Mouse (Mus musculus) embryonic facial prominence, embryonic 13.5 days (tissue): Measurements from ENCODE around the gene Grm4. TPM values are rescaled to one million over a fixed set of nuclear protein-coding genes. Genes with fewer than 3 reads are reported as not detected.

Experiments
- ATAC-seq: fragments of 200-750 bp; cut with Nextera tagmentation; 2 replicates; pipeline ENCODE4 v1.8.0; 2017; ENCODE audit warnings: low read depth; ENCODE audit not compliant: insufficient number of reproducible peaks, insufficient read depth, low FRiP score, low TSS enrichment
- H3K27ac ChIP-seq: fragments of 300-500 bp; sonication (generic); 2 replicates; pipeline ENCODE4 v1.5.1; 2015; ENCODE audit warnings: moderate library complexity, mild to moderate bottlenecking, inconsistent platforms
- H3K27me3 ChIP-seq: fragments of 300-500 bp; sonication (generic); 2 replicates; pipeline ENCODE4 v1.6.1; 2015; ENCODE audit warnings: mild to moderate bottlenecking, inconsistent platforms
- H3K36me3 ChIP-seq: fragments of 300-500 bp; sonication (generic); 2 replicates; pipeline ENCODE4 v1.6.1; 2015; ENCODE audit warnings: mild to moderate bottlenecking, inconsistent platforms
- H3K4me1 ChIP-seq: fragments of 300-500 bp; sonication (generic); 2 replicates; pipeline ENCODE4 v1.6.1; 2015; ENCODE audit warnings: inconsistent platforms
- H3K4me2 ChIP-seq: fragments of 300-500 bp; sonication (generic); 2 replicates; pipeline ENCODE4 v1.6.1; 2015; ENCODE audit warnings: moderate library complexity, mild to moderate bottlenecking, inconsistent platforms
- H3K4me3 ChIP-seq: fragments of 300-500 bp; sonication (generic); 2 replicates; pipeline ENCODE4 v1.5.1; 2015; ENCODE audit warnings: mild to moderate bottlenecking, inconsistent platforms
- H3K9ac ChIP-seq: fragments of 300-500 bp; sonication (generic); 2 replicates; pipeline ENCODE4 v1.6.1; 2015; ENCODE audit warnings: mild to moderate bottlenecking, inconsistent platforms
- H3K9me3 ChIP-seq: fragments of 300-500 bp; sonication (generic); 2 replicates; pipeline ENCODE4 v1.6.1; 2016; ENCODE audit warnings: inconsistent platforms
- WGBS: fragments of 180-500 bp; shearing (Covaris S2); methylation state at CpG from one replicate; pipeline ENCODE4 v1.1.7; 2015; ENCODE audit warnings: mixed read lengths; 5-methylcytosine and 5-hydroxymethylcytosine counted together
- polyA plus RNA-seq: library from polyadenylated mRNA; unstranded; fragments of >200 nt; fragmentation: Nextera tagmentation; extraction: Ambion mirVana; gene quantifications from 2 replicates; pipeline ENCODE4 v1.2.1, GENCODE M21; 2015

Grm4 gene
- polyA plus RNA-seq, 1 experiment from 2014 or later: 0.38 TPM

- no peak overlapping the region for H3K4me3 ChIP-seq
- no peak overlapping the region for H3K27ac ChIP-seq
- peak overlapping the region; percentile 2; the same call in 1 of the 2 replicates for H3K4me2 ChIP-seq
- H3K4me1 ChIP-seq: peaks cover 10% of the 10 kb centered on the region
- no peaks in the 10 kb centered on the region for H3K36me3 ChIP-seq
- H3K9me3 ChIP-seq: no peaks in the 10 kb centered on the region; the same call in 1 of the 2 replicates
- ATAC-seq: no peak
- H3K9ac ChIP-seq: peak overlapping the region; percentile 32; the same call in 1 of the 2 replicates
- 45% methylated on average over 29 of the region's 29 CpGs for WGBS
- peaks cover 4% of the 10 kb centered on the region; the same call in 1 of the 2 replicates for H3K27me3 ChIP-seq
Observed at GRCm38 (mm10) chr17:27480143-27481103, 40.8 kb downstream of the Grm4 start.

- H3K4me2 ChIP-seq: no peak overlapping the region
- no peak overlapping the region for H3K4me3 ChIP-seq
- H3K27me3 ChIP-seq: no peaks in the 10 kb centered on the region; the same call in 1 of the 2 replicates
- 88% methylated on average over 11 of the region's 11 CpGs for WGBS
- H3K36me3 ChIP-seq: no peaks in the 10 kb centered on the region
- H3K9ac ChIP-seq: no peak overlapping the region
- H3K9me3 ChIP-seq: no peaks in the 10 kb centered on the region; the same call in 1 of the 2 replicates
- H3K4me1 ChIP-seq: peaks cover 9% of the 10 kb centered on the region
- no peak overlapping the region for H3K27ac ChIP-seq
- ATAC-seq: no peak
Observed at GRCm38 (mm10) chr17:27475650-27476049, 45.6 kb downstream of the Grm4 start.

DNA sequence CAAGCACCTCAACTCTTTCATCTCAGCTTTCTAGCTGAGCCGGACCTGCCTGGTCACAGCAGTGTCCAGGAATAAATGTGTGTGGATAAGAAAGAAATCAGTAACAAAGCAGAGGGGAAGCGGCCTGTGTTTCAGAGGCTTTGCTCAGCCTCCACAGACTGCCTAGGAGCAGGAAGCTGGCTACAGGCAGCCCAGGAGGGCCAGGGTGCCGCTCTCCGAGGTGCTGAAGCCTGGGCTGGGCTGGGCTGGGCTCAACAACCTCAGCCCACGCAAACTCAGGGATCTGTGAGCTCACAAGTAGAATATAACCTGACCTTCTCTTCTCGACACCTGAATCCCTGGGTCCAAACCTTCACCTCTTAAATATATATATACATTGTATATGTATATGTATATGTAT lies 54.6 kb downstream of the Grm4 start:
- peaks cover 4% of the 10 kb centered on the region for H3K4me1 ChIP-seq
- WGBS: 18% methylated on average over 6 of the region's 6 CpGs
- no peak overlapping the region for H3K27ac ChIP-seq
- ATAC-seq: no peak
- H3K27me3 ChIP-seq: no peaks in the 10 kb centered on the region
- H3K4me3 ChIP-seq: no peak overlapping the region
- H3K36me3 ChIP-seq: no peaks in the 10 kb centered on the region
- no peaks in the 10 kb centered on the region for H3K9me3 ChIP-seq
- H3K4me2 ChIP-seq: no peak overlapping the region
- H3K9ac ChIP-seq: no peak overlapping the region

- Histone ChIP-seq H3K9ac (no peak overlapping the region), H3K4me2 (no peak overlapping the region), H3K36me3 (no peaks in the 10 kb centered on the region), H3K4me1 (peaks cover 4% of the 10 kb centered on the region), H3K27me3 (no peaks in the 10 kb centered on the region), H3K27ac (no peak overlapping the region), H3K4me3 (no peak overlapping the region), H3K9me3 (no peaks in the 10 kb centered on the region)
- ATAC-seq: no peak
- 73% methylated on average over 8 of the region's 8 CpGs for WGBS
Observed at GRCm38 (mm10) chr17:27465924-27466323, 55.3 kb downstream of the Grm4 start.

DNA sequence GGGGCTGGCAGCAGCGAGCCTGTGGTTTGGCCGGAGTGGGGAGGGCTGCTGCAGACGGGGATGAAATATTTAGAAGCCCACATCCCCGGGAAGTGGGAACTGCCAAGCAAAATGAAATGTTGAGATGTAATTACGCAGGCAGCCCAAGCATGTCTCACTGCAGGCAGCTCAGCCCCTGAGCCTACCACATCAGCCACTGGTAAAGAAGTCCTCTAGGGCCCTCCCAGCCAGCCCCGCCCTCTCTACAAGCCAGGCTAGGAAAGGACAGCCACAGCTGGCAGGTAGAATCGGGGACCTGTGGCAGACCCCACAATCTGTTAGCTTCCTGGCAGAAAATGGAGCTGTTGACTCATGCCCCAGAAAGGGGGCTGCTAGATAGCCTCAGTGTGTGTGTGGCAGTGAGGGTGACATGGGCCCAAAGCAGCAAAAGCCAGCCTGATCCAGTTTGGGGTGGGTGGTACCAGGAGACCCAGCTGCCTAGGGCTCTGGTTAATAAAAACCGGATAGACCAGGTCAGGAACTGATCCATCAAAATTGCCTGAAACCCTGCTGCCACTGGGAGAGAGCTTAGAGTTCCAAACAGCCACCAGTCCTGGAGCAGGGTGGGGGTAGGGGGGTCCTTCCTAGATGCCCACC lies 56.8 kb downstream of the Grm4 start:
- Histone ChIP-seq H3K27ac (no peak overlapping the region), H3K9me3 (no peaks in the 10 kb centered on the region), H3K9ac (no peak overlapping the region), H3K4me3 (no peak overlapping the region), H3K27me3 (no peaks in the 10 kb centered on the region), H3K4me1 (peaks cover 4% of the 10 kb centered on the region), H3K4me2 (no peak overlapping the region), H3K36me3 (no peaks in the 10 kb centered on the region)
- ATAC-seq: no peak
- 38% methylated on average over 8 of the region's 8 CpGs for WGBS

DNA sequence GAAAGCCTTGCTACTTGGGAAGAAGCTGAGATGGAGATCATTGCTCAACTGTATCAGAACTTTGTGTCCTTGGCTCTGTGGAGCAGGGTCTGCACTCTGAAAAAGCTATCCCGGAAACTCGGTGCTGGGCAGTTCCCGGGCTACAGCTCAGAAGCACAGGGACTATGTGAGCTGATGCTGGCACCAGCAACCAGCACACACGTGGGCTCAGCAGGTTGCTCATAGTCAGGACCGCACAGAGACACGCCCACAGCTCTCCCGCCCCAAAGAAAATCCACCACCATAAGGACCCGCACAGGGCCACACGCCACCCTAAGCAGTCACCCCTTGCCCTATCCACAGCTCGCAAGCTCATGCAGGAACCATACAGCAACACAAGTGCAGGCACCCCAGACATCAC lies 61.2 kb downstream of the Grm4 start:
- WGBS: 77% methylated on average over 10 of the region's 10 CpGs
- peaks cover 4% of the 10 kb centered on the region for H3K4me1 ChIP-seq
- no peak overlapping the region for H3K4me2 ChIP-seq
- H3K27me3 ChIP-seq: no peaks in the 10 kb centered on the region
- no peak overlapping the region for H3K4me3 ChIP-seq
- ATAC-seq: 0 out of 2 replicates have a peak, but pooled peaks have one; percentile 7
- no peaks in the 10 kb centered on the region for H3K36me3 ChIP-seq
- no peak overlapping the region for H3K9ac ChIP-seq
- H3K9me3 ChIP-seq: no peaks in the 10 kb centered on the region
- H3K27ac ChIP-seq: no peak overlapping the region

- H3K4me3 ChIP-seq: no peak overlapping the region
- no peak overlapping the region for H3K4me2 ChIP-seq
- no peak for ATAC-seq
- H3K4me1 ChIP-seq: peaks cover 4% of the 10 kb centered on the region
- no peaks in the 10 kb centered on the region for H3K9me3 ChIP-seq
- H3K27me3 ChIP-seq: no peaks in the 10 kb centered on the region
- 82% methylated on average over 3 of the region's 3 CpGs for WGBS
- H3K36me3 ChIP-seq: no peaks in the 10 kb centered on the region
- H3K9ac ChIP-seq: no peak overlapping the region
- no peak overlapping the region for H3K27ac ChIP-seq
Observed at GRCm38 (mm10) chr17:27459241-27459640, 62.0 kb downstream of the Grm4 start.

DNA sequence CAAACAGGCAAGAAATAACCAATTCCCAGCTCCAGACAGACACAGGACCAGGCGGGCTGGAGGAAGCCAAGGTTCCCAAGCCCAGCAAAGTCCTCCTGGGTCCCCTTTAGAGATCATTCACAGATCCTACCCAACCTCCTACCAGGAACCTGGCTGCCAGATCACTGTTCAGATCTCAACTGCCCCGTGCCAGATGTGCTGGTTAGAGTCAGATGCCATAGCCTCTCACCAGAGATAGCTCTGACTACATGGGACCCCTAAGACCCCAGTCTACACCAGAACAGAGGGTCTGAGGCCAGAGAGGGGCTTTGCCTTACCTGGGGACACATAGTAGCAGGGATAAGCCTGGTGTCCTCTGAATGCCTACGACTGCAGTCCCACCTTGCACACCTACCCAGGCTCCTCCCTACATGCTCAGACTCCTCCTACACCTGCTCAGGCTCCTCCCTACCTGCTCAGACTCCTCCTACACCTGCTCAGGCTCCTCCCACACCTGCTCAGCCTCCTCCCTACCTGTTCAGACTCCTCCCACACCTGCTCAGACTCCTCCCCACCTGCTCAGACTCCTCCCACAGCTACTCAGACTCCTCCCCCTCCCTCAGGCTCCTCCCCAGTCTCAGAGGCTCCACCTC lies 63.2 kb downstream of the Grm4 start:
- H3K27me3 ChIP-seq: no peaks in the 10 kb centered on the region
- no peak overlapping the region for H3K9ac ChIP-seq
- H3K4me3 ChIP-seq: no peak overlapping the region
- WGBS: 86% methylated on average over 3 of the region's 3 CpGs
- no peak overlapping the region for H3K4me2 ChIP-seq
- no peak overlapping the region for H3K27ac ChIP-seq
- no peaks in the 10 kb centered on the region for H3K36me3 ChIP-seq
- H3K9me3 ChIP-seq: no peaks in the 10 kb centered on the region
- H3K4me1 ChIP-seq: no peaks in the 10 kb centered on the region
- ATAC-seq: no peak

DNA sequence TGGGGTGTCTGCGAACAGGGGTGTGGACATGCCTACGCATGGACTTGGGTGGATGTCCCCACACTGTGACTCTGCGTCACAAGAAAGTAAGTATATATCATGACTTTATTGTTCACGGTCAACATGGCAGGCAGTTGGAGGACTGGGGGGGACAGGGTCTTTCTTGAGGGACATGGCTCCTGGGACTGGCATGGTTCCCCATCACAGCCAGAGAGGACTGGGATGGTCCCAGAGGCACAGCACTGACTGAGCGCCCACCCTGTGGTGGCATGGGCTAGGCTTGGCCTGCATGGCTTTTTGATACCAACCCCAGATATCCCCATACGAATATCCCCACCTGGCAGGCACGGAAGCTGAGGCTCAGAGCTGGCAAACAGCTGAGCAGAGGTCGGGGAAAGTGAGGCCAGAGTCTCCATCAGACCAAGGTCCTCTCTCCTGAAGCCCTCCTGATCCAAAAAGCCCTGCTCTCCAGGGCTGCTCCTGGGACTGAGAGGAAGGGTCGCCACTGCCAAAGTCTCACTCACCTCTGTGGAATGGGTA lies 64.1 kb downstream of the Grm4 start:
- no peak for ATAC-seq
- no peaks in the 10 kb centered on the region for H3K27me3 ChIP-seq
- H3K36me3 ChIP-seq: no peaks in the 10 kb centered on the region
- H3K27ac ChIP-seq: no peak overlapping the region
- H3K4me3 ChIP-seq: no peak overlapping the region
- no peaks in the 10 kb centered on the region for H3K9me3 ChIP-seq
- 86% methylated on average over 9 of the region's 9 CpGs for WGBS
- H3K4me2 ChIP-seq: no peak overlapping the region
- H3K4me1 ChIP-seq: no peaks in the 10 kb centered on the region
- H3K9ac ChIP-seq: no peak overlapping the region

GRCm38 (mm10) chr17:27456364-27456763 lies 64.8 kb downstream of the Grm4 start:
- Histone ChIP-seq H3K36me3 (no peaks in the 10 kb centered on the region), H3K9me3 (no peaks in the 10 kb centered on the region), H3K27ac (no peak overlapping the region), H3K4me1 (no peaks in the 10 kb centered on the region), H3K4me3 (no peak overlapping the region), H3K4me2 (no peak overlapping the region), H3K27me3 (no peaks in the 10 kb centered on the region), H3K9ac (no peak overlapping the region)
- ATAC-seq: no peak
- WGBS: 73% methylated on average over 11 of the region's 11 CpGs

DNA sequence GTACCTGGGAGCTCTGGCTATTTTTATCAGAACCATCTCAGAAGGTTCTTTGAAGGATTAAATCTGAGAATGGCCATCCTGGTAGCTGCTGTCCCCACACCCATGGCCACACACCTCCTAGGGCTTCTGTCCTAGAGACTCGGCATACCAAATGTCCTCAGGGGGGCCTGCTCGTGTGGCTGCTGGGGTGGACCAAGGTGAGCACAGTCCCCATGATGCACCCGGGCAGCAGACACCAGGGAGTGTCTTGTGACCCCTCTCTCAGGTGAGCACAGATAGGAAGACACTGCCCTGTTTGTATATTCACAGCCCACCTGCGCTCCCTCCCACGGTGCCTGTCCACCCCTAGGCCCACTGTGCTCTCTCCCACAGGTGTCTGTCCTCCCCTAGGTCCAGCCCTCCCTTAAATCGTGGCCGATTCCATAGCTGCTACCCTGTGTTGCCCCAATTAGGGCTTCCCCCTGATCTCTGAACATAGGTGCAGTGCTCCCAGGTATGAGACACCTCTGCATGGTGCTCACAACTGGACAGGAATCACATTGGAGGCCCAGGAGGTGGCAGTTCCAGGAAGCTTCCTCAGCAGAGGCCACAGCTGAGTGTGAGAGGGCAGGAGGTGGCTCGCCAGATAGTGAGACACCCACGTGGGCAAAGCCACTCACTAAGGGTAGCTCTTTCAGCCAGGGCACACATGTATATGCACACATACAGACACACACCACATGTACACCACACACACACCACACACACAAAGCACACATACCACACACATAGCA lies 66.0 kb downstream of the Grm4 start:
- Histone ChIP-seq H3K36me3 (no peaks in the 10 kb centered on the region), H3K4me1 (no peaks in the 10 kb centered on the region), H3K9me3 (no peaks in the 10 kb centered on the region), H3K27ac (no peak overlapping the region), H3K4me3 (no peak overlapping the region), H3K27me3 (no peaks in the 10 kb centered on the region), H3K9ac (no peak overlapping the region), H3K4me2 (no peak overlapping the region)
- WGBS: 71% methylated on average over 9 of the region's 9 CpGs
- ATAC-seq: no peak
